Mouse (Mus musculus) small intestine, adult 2 months (tissue): ENCODE data around the gene Cftr.

Experiments used
- CTCF ChIP-seq: fragments of 200-500 bp; IDR thresholded peaks from 2 replicates; pipeline ENCODE4 v1.5.1; 2012; ENCODE audit warnings: low read depth, mild to moderate bottlenecking, control low read depth, inconsistent platforms, low read length, moderate library complexity, mixed read lengths; ENCODE audit not compliant: insufficient replicate concordance, insufficient read length; ENCODE audit errors: extremely low read depth
- POLR2A ChIP-seq: fragments of 200-500 bp; IDR thresholded peaks from 2 replicates; pipeline ENCODE4 v1.6.1; 2012; ENCODE audit warnings: low read depth, mild to moderate bottlenecking, control low read depth, inconsistent platforms, low read length, moderate library complexity

DNA sequence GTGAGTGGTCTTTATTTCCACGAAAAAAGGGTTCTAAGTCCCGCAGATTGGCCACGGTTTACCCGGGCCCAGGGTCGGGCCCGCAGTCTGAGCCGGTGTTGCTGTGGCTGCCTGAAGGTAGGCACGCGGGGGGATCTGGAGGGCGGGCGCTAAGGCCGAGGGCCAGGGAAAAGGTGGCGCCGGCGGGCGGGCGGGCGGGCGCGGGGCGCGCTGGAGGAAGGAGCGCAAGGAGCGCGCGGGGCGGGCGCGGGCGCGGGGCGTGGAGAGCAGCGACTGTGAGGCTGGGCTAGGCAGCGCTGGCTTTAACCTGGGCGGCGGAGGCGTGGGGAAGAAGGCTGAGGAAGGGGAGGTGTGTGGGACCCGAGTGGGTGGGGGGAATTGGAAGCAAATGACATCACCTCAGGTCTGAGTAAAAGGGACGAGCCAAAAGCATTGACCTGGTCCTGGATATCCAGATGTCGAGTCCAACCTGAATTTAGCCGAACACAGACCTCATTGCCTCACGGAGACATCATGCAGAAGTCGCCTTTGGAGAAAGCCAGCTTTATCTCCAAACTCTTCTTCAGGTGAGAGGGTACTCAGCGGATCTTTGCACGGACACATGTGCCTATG lies at the start of gene Cftr:
- TF ChIP-seq POLR2A = 0 out of 2 replicates have a peak, but pooled peaks have one; percentile 12
- TF ChIP-seq CTCF = no peak
